Mouse (Mus musculus) adrenal gland, adult 8-10 months (tissue): Measurements from ENCODE around the gene Gm3187. TPM values are rescaled to one million over a fixed set of nuclear protein-coding genes. Genes with fewer than 3 reads are reported as not detected.
"Not testable (repeated sequence)": the region's sequence is repeated elsewhere in the genome, so short reads cannot be mapped to it uniquely, and the experiment has no call there.

Source experiments
- DNase-seq: peaks from one replicate; pipeline ENCODE4 v3.0.0; 2022
- total RNA-seq, 4 experiments: library from RNA; stranded (reverse); gene quantifications; 2 replicates each; pipeline ENCODE4 v1.2.4; 2022

The Gm3187 gene
- not detected for total RNA-seq

DNA sequence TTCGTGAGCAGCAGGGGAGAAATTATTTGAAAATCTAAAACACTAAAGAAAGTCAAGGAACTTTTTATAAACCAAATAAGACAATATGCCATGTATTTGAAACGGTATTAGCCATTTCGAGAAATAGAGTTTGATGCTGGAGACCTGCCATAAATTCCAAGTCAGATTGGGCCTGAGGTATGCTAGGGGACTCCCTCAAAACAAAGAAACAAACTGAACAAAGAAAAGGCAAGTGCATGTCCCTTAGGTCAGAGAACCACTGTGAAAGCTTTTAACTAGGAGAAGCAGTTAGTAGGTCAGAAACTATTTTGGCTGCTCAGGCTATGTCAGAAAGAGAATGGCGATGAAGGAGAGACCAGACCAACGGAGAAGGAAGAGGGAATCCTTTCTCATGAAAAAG is at the start of gene Gm3187:
Gene Gm3187 (plus strand): TSS at position 301 of the 400 bp plus-strand sequence.
- DNase-seq, result not testable (repeated sequence)

DNA sequence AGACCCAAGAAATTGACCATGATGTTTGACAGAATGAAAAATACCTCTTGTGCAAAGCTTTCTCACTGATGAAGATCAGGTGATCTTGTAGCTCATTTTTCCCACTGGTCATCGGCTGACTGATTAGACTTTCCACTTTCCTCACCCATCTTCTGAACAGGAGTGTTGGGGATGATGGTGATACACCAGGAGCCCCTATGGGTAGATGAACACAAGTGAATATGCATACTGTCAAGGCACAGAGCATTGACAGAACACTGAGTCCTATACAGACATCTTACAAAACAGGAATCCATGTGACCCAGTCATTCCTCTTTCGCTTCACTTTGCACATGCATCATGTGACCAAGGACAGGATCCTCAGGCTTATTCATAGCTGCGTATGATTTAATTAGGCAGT is 28.6 kb upstream of the Gm3187 start, which contains the start of gene Gm3194:
Gene Gm3194 (minus strand): TSS at position 101 of the 400 bp plus-strand sequence.
- DNase-seq, result not testable (repeated sequence)

DNA sequence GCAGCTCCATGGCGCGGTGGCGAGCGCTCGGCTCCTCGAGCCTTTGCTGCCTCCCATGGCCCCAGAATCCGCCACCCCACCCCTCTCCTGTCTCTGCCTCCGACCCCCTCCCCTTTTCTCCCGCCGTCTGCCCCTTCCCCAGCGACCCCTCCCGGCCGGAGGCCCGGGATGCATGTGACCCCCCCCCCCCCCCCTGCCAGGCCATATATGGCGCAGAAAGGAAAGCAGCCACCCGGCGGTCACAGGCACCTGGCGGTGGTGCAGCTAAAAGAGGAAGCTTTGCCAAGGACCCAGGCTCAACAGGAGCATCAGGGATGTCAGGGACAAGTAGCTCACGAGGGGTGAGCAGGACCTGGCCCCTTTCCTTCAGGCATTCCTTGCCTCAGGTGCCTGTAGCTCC is 23.5 kb upstream of the Gm3187 start:
- DNase-seq, result not testable (repeated sequence)

DNA sequence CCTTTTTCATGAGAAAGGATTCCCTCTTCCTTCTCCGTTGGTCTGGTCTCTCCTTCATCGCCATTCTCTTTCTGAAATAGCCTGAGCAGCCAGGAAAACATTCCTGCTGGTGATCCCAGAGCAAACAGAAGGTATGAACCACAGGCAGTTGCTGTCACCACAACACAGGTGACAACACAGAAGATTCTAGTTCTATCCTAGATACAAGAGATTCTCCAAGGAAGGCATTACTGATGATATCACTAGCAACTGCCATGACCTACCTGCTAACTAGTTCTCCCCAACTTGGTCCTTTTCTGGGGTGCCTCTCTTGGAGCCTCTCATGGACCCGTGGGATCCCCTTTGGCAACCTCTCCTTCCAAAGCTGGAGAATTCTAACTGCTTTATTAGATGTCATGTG is 6.3 kb upstream of the Gm3187 start, which contains the start of gene Gm8246:
Gene Gm8246 (minus strand): TSS at position 101 of the 400 bp plus-strand sequence.
- not testable (repeated sequence) for DNase-seq

DNA sequence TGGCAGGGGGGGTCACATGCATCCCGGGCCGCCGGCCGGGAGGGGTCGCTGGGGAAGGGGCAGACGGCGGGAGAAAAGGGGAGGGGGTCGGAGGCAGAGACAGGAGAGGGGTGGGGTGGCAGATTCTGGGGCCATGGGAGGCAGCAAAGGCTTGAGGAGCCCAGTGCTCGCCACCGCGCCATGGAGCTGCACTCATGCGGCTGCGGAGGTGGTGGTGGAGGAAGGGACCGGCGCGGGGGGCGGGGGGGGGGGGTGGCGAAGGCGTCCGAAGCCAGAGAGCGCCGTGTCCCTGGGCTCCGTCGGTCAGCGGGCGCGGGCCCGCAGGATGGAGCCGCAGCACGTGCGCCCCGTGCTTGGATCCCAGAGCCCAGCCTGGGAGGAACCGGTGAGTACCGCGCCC is 17.4 kb downstream of the Gm3187 start, which contains the start of gene Gm3488:
Gene Gm3488 (plus strand): TSS at position 301 of the 400 bp plus-strand sequence.
- DNase-seq, result not testable (repeated sequence)

DNA sequence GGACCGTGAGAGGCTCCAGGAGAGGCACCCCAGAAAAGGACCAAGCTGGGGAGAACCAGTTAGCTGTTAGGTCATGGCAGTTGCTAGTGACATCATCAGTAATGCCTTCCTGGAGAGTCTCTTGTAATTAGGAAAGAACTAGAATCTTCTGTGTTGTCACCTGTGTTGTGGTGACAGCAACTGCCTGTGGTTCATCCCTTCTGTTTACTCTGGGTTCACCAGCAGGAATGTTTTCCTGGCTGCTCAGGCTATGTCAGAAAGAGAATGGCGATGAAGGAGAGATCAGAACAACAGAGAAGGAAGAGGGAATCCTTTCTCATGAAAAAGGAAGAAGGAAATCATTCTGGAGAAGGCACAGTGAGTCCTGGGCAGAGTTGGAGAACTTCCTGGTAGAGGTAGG is 54.2 kb downstream of the Gm3187 start, which contains the start of gene Gm3532:
Gene Gm3532 (plus strand): TSS at position 301 of the 400 bp plus-strand sequence.
- DNase-seq, result not testable (repeated sequence)

Other genes with a start within 250 kb of the Gm3187 start
- gene Gm3526, start 223.6 kb upstream of the Gm3187 start, total RNA-seq, result under 1 TPM in 1 of 4 experiments, not detected in 3; 0.28 TPM
- not detected for gene Gm3542, start 149.3 kb upstream of the Gm3187 start, total RNA-seq
- under 1 TPM in 1 of 4 experiments, not detected in 3; 0.24 TPM for gene Gm3500, start 95.2 kb upstream of the Gm3187 start, total RNA-seq
- gene Gm3194, start 28.7 kb upstream of the Gm3187 start, total RNA-seq, result under 1 TPM in 2 of 4 experiments, not detected in 2; 0.21 to 0.77 TPM
- gene Gm8246, start 6.4 kb upstream of the Gm3187 start, total RNA-seq, result not detected
- gene Gm3488, start 17.5 kb downstream of the Gm3187 start, total RNA-seq, result under 1 TPM in 1 of 4 experiments, not detected in 3; 0.20 TPM
- not detected for gene Gm3532, start 54.3 kb downstream of the Gm3187 start, total RNA-seq
- not detected for gene Gm8265, start 148.8 kb downstream of the Gm3187 start, total RNA-seq
- not detected for gene Gm9603, start 203.2 kb downstream of the Gm3187 start, total RNA-seq